Mouse (Mus musculus) embryonic fibroblast, embryonic 13.5 days (primary cell): Measurements from ENCODE around the gene Sh3bp4.

Experiments used
- CTCF ChIP-seq: IDR thresholded peaks from 2 replicates; pipeline ENCODE4 v1.5.1; 2011; ENCODE audit warnings: mild to moderate bottlenecking, control low read depth, low read length, moderate library complexity, borderline replicate concordance; ENCODE audit not compliant: insufficient read depth
- POLR2A ChIP-seq: IDR thresholded peaks from 2 replicates; pipeline ENCODE4 v1.6.1; 2011; ENCODE audit warnings: low read depth, mild to moderate bottlenecking, control low read depth, low read length, moderate library complexity

GRCm38 (mm10) chr1:89151071-89151470 lies 80.9 kb downstream of the Sh3bp4 start:
- TF ChIP-seq POLR2A = no peak
- no peak for TF ChIP-seq CTCF
